Mouse (Mus musculus) gastrocnemius, postnatal 10 days (tissue): ENCODE measurements around the gene 5031439G07Rik. TPM values are rescaled to one million over a fixed set of nuclear protein-coding genes. Genes with fewer than 3 reads are reported as not detected.
A peak's percentile ranks its signal among the peaks of the same experiment; 100 is the strongest.

Experiments
- DNase-seq: peaks from one replicate; pipeline ENCODE4 v3.0.0; 2021; ENCODE audit warnings: mixed read lengths
- total RNA-seq, 2 experiments: library from RNA; stranded (reverse); gene quantifications; 2 replicates each; pipeline ENCODE4 v1.2.3; 2021

Gene 5031439G07Rik
- total RNA-seq, 2 experiments from 2014 or later, result 23.5 to 27.3 TPM

DNA sequence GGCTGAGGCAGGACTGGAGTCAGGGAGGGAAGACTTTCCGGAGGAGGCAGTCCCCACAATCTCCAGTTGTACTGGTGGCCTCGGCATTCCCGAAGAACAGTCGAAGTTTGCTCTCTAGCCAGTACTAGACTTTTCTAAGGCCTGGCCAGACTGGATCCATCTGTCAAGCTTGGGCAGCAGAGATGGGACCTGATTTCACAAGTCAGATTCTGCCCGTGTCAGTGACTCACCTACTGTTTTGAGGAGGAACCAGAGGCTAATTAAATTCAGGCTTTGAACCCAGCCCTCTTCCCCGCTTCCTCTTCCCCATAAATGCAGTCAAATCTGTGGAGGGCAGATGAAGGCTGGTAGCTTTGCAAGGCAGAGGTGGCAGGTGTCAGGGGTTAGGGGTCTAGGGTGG is 6.7 kb upstream of the 5031439G07Rik start:
- no peak for DNase-seq

DNA sequence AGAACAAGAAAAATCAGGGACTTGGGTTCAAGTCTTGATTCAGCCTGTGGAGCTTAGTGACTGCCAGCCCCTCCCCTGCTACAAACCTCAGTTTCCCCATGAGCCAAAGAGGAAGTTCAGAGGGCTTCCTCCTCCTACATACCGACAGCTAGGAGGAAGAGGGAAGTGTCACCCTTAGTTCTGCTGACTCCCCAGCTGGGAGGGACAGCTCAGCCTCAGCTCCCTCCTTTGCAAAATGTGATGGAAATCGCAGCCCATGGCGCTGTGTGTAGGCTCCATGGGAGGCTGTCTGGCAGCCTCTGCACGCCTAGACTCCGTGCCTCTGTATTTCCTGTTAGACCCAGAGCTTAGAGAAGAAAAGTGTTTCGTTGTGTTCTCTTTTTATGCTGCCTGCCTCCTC is 6.1 kb upstream of the 5031439G07Rik start:
- no peak for DNase-seq

DNA sequence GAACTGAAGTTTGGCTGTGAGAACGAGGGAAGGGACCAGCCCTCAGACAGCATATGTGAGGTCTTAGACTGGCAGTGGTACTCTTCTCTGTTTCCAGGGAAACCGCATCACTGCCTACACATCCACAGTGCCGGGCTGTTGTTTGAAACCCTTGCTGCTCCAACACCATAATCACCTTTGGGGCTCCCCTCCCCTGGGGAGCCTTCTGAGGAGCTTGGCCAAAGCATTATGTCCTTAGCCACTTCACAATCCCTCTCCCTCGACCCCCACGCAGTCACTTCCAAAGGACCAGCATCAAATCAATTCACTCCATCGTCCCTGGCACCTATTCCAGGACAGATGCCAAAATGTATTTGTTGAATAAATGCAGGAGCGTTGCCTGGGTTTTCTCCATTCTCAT is 1.4 kb upstream of the 5031439G07Rik start:
- no peak for DNase-seq

DNA sequence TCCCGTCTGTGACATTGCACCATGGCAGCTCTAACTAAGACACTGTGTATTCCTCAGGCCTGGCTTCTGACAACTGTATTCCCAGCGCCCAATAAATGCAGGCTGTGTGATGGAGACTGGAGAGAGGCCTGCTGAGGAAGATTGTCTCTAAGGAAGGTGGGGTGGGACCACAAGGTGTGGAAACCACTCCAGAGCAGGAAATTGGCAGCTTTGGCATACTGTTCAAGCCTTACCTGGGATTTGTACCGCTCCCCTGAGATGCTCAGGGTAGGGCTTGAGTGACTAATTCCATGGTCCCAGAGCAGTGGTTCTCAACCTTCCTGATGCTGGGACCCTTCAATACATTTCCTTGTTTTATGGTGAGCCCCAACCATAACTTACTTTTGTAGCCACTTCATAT is 747 bp upstream of the 5031439G07Rik start:
- no peak for DNase-seq

DNA sequence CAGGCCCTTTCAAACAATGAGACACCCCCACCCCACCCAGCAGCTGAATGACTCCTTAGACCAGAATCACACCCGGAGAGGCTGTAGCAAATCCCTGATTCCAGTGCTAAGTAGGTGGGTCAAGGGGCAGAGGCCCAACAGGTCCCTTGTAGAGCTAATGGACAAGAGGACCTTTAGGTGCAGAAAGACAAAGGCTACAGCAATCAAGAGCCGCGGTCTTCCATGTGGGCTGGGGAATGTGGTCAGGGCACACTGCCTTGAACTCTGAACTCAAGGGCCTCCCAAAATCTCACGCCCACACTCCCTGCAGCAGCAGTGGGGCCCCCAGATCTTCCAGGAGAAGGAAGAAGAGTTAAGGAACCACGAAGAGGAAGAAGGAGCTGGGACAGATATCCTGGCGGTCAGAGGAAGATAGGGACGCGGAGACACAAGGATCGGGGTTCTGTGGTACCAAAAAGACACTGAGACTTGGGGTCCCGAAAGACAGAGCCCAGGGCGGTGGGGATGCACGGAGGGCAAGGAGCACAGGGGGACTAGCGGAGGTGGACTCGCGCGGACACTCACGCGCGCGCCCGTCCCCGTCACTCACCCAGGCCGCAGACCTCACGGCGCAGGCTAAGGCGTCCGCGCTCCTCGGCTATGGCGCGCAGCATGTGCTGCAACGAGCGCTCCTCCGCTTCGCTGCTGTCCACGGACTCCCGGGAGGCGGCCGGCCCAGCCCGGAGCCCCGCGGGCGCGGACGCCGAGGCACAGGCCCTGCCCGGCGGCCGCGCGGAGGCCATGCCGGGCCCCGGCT is 1.1 kb downstream of the 5031439G07Rik start:
- DNase-seq, result peak; percentile 54

DNA sequence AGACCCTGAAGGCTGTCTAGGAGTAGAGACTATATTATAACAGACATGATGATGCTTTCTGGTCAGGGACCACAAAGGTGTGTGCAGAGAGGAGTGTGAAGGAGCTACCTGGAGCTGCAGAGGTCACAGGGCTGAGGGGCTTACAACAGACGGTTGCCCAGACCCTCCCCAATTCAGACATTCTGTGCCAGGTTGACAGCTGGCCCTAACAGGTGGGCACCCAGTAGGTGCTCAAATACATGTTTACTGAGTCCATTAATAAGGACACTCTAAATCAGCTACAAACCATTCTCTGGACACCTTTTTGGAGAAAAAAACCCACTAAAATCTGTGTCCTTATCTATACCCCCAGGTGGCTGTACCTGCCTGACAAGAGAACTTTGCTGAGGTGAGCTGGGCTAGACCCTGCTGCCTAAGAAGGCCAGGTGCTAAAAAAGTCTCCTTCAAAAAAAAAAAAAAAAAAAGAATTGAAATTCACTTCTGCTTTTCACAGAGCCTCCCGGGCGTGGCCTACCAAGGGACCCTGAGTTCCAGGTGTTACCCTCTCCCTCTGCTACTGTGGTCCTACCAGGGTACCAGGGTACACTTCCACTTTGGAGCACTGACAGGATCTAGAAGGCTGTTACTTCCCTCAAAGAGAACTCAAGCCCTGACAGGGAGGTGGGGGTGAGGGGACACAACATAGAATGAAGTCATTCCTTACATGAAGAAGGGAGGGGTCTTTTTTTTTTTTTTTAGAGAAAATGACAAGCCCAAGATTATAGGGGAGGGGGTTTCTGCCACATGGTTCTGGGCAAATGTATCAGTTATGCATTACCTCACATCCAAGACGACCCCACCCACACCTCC is 2.0 kb downstream of the 5031439G07Rik start:
- DNase-seq, result no peak

DNA sequence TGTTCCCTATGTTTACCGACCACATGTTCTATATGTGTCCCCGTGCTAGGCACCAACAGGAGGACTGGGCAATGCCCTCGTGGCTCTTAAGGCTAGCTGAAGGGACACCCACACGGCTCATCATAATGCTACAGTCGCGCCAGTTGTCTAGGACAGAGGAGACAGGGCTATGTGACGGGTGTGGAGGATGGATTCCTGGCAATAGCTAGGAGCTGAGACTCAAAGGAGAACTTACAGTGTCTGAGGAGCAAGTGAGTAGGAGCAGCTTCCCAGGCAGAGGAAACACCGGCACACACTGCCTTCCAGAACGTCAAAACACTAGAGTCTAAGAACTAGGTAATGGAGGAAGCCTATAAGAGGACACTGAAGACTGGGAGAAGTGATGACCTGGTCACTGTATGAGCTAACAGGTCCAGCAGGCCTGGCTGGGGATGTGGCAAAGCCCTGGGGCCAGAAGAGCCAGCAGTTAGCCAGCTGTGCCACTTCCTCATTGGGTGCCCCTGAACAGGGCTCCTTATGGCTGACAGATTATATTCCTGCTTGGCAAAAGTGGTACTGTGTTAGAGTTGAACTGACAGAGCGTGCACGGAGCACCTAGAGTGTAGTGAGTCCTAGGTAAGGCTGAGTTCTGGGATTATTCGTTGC is 2.7 kb downstream of the 5031439G07Rik start:
- no peak for DNase-seq

DNA sequence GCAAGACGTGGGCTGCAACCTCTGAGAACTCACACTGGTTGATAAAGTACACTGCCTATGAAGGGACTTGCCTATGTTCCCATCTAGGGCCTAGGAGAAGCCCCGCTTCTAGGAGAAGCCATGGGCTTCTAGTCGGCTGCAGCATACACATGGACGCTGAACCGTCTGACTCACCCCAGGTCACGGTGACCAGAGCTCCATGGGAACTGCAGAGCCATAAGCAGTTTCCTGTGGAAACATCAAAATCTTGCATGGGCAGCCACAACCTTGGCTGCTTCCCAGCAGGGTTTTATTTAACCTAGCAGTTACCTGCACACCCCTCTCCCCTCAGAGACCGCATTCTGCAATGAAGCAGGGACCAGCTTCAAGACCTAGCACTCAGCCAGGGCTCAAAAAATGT is 4.6 kb downstream of the 5031439G07Rik start:
- DNase-seq, result no peak

DNA sequence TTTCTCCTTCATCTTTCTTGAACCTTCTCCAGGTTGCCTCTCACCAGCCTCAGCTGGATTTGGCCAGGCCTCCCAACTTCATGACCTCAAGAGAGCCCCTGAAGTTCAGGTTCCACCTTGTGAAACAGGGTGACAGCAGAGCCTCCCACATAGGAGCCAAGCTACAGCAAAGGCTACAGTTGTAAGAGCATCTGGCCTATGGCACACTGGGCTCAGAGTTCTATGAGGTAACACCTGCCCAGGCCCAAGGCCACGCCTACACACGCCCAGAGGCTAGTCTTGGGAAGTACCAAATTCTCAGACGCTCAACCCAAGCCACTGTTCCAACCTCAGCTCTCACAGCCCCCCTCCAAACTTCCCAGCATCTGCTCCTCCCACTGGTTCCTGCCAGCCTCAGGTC is 5.5 kb downstream of the 5031439G07Rik start:
- no peak for DNase-seq

DNA sequence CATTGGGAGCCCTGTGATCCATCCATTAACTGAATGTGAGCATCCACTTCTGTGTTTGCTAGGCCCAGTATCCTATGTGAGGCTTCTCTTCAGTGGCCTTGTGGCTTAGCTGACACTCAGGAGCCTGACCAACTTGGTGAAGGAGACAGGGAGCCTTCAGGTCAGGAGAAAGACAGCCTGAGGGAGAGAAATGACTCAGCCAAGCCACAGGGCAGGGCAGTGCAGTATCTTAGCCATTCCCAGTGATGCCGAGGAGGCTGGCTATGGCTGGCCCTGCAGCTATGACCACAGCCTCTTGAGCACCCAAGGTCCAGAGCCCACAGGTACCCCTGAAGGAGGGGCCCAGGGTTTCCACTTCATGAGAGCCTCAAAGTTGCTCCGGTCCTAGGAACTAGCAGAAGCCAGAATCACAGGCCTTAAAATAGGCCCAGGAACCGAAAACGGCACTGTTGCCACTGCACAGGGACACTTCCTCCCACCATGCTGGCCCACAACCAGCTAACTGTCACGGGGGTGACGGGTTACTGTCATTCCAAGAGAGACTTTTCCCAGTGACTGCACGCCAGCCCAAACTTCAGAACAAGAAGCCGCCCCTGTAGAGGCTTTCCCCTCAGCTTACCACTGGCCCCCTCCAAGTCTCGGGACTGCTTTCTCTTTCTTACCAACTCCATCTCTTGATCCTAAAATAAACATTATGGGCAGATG is 6.6 kb downstream of the 5031439G07Rik start:
- DNase-seq, result no peak

DNA sequence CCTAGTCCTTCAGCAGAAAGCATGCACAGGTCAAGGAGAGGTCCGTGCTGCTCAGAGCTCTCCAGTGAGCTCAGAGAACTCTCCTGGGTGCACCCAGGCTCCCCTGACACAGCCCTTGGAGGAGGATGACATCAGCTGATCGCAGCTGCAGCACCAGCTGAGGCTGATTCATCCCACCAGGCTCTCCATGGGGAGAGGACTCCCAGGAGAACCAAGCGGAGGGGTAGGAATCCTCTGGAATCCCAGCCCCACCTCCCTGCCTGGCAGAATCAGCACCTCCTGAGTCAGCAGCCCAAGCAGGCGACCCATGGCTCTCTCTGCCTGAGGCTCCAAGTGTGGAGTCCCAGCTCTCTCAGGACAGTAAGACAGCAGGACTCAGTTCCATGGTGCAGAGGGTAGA is 12.6 kb downstream of the 5031439G07Rik start:
- no peak for DNase-seq

DNA sequence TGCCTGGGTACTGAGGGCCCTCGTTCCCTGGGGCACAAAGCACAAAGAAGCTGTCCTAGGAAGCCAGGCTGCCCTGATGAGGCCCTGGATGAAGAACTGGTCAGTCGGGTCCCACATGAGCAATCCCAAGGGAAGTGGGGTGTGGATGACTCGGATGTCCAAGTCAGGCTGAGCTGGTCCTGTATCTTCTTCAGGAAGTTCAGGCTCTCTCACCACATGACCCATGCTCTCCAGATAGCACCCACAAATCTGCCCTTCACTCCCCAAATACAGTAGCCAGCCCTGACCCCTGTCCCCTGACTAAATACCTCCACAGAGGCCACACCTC is 14.8 kb downstream of the 5031439G07Rik start:
- no peak for DNase-seq

DNA sequence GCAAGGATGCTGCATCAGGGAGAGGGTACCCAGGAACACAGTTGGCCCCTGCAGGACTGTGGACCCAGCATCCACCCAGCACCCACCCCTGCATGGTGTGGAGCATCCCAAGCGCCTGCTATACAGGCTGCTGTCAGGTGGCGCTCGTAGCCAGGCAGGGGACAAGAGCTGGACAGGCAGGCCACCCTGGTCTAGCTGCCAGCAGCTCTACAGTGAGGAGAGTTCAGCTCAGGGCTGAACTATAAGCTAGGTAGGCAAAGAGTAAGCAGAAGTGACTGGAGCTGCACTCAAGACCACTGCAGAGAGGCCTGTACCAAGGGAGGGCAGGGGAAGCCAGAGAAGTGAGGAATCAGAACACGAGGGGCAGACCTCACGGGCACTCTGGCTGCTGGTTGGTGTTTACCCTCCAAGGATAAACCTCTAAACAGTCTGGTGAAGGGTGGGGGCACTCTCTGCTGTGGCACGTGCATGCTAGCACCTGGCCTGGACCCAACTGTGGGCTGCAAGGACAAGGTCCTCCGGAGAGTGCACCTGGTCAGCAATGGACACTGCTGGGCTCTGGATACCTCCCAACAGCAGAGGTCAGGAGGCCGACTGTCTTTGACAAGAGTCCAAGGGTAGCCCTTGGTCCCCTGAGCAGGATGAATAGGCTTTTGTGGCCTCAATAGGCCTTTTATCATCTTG is 15.3 kb downstream of the 5031439G07Rik start:
- DNase-seq, result no peak

DNA sequence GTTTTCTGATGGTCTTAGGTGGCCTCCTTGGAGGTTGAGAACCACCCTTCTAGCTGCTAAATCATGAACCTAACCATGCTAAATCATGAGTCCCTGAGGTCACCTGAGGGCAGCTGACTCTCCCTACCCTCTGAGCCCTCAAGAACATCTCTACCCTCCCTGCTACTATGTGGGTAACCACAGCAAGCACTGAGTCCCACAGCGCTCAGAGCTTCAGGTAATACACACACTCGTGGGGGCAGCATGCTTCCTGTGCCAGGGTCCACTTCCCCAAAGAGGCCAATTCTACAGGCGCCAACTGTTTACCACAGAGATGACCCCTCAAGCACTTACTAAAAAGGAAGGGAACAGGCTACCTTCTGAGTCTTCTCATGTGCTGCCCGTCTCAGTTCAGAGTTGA is 19.8 kb downstream of the 5031439G07Rik start:
- no peak for DNase-seq

DNA sequence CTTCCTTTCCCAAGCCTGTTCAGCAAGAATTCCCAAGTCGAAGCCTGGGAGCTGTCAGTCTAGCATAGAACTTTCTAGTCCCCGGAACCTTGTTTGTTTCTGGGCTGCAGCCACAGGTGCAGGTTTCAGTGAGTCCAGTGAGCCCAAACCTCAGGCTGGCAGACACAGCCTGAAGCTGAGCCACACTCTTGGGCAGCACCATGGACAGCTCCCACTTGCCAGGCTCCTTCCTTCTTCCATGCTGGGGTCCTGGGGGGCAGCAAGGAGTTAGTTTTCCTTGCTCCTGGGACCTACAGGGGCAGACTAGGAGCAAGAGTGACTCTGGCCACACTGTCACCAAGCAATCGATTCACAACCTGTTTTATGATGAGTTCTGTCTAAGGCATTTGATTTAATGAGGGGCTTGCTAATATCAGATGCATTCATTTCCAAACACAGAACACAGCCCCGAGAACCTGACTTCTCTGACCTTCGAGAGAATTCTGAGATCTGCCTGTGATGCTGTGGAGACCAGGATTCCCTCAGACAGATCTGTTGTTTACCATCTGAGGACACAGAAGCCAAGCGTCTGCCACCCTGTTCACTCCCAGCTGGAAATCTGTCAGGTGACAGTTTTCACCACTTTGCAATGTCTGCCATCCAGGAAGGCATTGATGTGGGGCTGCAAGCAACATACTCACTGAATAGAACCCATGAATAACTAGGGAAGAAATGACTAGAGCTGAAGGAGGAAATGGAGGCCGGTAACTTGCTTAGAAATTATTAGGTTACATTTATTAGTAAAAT is 22.6 kb downstream of the 5031439G07Rik start:
- DNase-seq, result peak; percentile 73

DNA sequence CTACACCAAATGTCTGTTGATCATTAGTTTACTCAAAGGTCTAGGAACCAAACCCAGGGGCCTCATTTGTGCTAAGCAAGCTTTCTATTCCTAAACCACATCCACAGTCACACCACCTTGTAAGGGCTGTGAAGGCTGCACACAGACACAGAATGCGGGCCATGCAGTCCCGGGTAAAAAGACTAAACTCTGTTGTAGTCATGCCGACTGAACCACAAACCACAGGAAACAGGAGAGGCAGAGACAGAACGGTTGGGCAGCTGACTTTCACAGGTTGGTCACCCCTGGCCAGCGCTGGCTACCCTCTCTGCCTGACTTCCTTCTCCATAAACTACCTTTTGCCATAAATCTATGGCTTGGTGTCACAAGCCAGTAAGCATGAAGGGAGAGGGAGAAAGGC is 23.6 kb downstream of the 5031439G07Rik start:
- no peak for DNase-seq

DNA sequence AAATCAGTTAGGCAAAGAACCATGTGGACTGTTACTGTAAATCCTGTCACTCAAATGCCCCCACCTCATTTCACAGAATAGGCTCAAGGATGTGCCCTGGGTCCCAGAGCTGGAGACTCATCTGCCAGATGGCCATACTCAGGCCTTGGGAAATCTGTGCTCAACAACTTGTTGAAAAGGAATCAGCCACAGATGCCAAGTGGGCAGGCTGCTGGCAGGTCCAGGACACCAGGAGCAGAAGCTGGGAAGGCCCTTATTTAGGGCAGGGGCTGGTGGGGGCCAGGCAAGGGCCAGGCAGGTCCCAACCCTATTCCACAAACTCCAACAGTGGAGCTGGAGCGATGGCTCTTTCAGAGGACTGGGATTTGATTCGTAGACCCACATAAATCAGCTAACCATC is 25.8 kb downstream of the 5031439G07Rik start:
- DNase-seq, result no peak

DNA sequence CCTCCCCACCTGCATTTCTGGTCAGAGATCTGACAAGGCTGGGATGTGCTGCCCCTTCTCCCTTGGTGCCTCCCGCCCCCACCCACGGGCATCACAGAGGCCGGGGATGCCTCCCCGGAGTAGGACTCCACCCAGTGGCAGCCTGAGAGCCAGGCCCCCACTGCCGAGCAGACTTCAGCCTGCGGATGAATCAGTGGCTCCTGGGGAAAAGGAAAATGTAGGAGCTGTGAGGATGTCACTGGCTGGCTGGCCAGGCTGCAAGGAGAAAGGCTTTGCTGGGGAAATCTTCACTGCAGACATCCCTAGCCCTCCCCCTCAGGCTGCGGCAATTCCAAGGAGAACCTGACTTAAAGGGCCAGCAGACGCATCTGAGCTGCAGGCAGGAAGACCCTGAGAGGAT is 27.7 kb downstream of the 5031439G07Rik start:
- DNase-seq, result peak; percentile 25

DNA sequence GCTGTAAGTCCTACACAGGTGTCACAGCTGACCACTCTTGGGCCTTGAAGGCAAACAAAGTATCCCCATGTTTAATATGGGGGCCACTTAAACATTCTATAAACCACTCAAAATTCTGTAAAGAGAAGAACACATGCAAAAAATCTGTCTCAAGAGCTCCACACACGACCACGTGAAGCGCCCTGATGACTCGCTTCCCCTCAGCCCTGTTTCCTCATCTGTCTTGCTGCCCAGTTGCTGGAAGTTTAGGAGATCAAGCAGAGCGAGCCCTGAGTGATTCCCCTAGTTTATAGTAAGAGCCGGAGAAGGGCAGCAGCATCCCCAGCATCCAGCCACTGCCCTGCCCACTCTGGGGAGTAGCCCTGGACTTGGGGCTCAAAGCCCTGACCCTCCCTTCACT is 28.5 kb downstream of the 5031439G07Rik start:
- DNase-seq, result no peak

DNA sequence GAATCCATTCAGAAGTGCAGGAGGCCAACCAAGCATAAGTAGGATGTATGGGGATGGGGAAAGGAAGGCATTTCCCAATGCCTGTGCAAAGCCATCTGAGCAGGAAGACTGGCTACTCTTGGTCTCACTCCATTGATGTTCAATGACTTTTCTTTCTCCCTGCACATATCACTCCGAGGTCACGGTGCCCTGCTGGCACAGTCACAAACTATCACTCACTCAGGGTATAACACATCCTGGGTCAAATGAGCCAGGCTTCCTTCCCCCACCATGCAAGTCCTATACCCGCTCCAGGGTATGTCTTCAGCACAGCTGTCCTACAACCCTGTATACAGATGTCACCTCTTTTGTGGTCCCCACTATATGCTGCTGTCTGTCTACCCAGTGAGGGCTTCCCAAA is 30.0 kb downstream of the 5031439G07Rik start:
- no peak for DNase-seq

DNA sequence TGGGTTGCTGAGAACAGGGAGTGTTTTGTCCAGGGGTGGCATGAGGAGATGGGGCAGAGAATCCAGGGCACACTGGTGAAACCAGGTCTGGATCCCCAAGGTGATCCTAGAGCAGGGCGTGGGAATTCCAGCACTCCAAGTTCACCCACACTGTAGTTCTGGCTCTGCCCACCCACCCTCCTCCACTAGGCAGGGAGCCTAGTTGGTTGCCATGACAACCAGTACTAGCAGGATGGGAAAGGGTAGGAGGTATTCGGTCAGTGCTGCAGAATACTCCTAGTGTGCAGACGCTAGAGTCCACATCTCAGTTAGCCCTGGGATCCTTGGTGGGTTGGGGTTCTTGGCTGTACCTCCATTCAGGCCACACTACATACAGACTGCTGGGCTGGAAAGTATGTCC is 30.5 kb downstream of the 5031439G07Rik start:
- DNase-seq, result no peak
